Mouse (Mus musculus) CD4-positive naive resting alpha-beta T cell, adult 57 days (primary cell): ENCODE results near the gene Rln3. TPM values are rescaled to one million over a fixed set of nuclear protein-coding genes. Genes with fewer than 3 reads are reported as not detected.

ENCODE experiments used
- total RNA-seq: library from RNA; stranded (reverse); gene quantifications from one replicate; pipeline ENCODE4 v1.2.4, GENCODE M21; 2023

Gene Rln3
- 1.4 TPM for total RNA-seq

GRCm38 (mm10) chr8:84044900-84045299 lies at the start of gene Rln3:
Gene Rln3 (minus strand): TSS chr8:84045000.

GRCm38 (mm10) chr8:84066291-84066930 lies 21.6 kb upstream of the Rln3 start, which contains the start of gene Rfx1:
Gene Rfx1 (plus strand): TSS chr8:84066834.

GRCm38 (mm10) chr8:84065037-84065436 lies 20.2 kb upstream of the Rln3 start, which contains the start of gene Gm10643:
Gene Gm10643 (minus strand): TSS chr8:84065137.

GRCm38 (mm10) chr8:84042066-84042947 lies 2.5 kb downstream of the Rln3 start, which contains the start of gene Il27ra:
Gene Il27ra (minus strand): TSS chr8:84042589.

DNA sequence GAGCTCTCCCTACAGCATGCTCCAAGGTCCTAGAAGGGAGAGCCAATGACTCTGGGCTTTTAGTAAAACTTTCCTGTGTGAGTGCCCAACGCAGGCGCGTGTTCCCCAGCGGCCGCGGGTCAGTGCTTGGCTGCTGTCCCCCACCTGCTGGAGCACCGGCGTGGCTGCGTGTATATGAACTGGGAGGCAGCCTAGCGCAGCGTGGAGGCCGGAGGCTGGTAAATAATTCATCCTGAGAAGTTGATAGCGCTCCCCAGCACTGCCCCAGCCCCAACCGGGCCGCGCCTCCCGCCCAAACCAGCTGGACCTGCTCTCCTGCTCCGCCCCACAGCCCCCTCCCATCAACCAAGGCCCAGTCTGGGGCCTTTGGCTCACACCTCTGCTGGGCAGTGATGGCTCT lies 23.7 kb downstream of the Rln3 start, which contains the start of gene Palm3:
Palm3 (plus strand) TSS at position 376 of the 400 bp plus-strand sequence.

DNA sequence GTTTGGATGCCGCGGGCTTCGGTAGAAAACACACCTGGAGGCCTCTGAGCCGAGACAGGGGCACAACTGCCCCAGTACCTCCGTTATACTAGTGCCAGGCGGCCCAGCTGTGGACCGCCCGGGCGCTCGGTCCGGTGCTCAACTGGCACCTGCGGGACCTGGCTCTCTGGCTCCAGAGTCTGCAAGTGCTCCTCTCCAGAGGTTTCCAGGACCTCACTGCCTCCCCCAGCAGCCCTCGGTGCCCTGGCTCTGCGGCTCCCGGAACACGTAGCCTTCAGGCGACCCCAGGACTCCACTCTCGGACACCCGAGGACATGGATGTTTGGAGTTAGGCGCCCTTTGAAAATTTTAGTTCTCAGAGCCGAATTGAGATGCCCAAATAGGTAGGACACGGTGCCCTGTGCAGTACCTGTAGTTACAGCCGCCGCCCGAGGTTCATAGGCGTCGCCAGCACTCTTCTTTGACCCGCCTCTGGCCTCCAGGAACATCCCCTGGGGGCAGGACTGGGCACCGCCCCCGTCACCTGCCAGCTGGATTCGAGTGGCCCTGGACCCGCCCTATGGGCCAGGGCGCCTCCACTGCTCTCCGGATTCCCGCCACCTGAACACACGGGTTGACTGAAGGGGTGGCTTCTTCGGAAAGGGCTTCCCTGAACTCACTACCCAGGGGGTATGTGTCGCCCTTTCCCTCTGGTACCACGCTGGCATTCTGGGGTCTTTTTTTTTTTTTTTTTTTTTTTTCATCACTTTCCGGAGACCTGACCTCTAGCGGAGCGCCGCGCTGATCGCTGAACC lies 32.9 kb downstream of the Rln3 start, which contains the start of gene 2210011C24Rik:
2210011C24Rik (minus strand) TSS at position 467 of the 794 bp plus-strand sequence.

DNA sequence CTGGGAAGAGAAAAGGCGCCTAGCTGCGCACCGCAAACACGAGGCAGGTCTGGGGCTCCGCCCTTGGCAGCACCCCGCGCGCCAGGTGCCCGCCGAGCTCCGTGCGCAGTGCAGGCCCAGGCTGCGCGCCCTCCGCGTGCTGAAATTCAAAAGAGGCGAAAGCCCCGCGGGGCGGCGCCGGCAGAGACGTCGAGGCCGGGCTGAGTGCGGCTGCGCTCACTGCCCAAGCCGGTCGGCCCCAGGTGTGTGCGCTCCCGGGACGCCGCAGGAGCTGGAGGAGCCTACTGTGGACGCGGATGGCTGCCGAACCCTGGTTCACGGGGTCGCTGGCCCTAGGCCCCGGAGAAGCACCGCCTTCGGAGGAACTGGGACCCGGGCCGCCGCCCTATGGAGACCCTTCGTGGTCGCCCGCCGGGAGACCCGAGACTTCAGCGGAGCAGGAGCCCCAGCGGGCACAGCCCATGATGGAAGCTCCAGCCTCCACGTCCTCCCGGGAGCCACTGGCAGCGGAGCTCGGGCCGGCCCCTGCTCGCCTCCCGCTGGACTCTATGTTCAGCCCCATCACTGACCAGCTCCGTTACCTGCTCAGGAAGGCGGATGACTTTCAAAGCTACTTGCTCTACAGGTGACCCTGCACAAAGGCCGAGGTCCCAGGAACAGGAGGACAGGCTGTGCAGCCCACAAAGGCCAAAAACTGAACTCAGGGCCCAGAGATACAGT lies 43.4 kb downstream of the Rln3 start, which contains the start of gene 1700067K01Rik:
1700067K01Rik (plus strand) TSS at position 222 of the 720 bp plus-strand sequence.

DNA sequence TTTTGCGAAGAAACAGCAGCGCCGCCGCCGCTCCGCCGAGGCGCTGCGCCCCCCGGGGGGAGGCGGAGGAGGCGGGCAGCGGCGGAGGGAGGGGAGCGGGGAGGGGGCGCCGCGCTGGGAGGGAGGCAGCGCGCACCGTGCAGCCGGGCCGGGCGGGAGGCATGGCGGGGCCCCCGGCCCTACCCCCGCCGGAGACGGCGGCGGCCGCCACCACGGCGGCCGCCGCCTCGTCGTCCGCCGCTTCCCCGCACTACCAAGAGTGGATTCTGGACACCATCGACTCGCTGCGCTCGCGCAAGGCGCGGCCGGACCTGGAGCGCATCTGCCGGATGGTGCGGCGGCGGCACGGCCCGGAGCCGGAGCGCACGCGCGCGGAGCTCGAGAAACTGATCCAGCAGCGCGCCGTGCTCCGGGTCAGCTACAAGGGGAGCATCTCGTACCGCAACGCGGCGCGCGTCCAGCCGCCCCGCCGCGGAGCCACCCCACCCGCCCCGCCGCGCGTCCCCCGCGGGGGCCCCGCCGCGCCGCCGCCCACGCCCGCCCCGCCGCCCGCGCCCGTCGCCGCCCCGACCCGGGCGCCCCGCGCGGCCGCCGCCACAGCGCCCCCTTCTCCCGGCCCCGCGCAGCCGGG lies 47.2 kb downstream of the Rln3 start, which contains the start of gene Samd1:
Samd1 (plus strand) TSS at position 162 of the 631 bp plus-strand sequence.

Other genes starting within 250 kb of the Rln3 start
- 70.9 TPM for gene Adgrl1, start 144.9 kb downstream of the Rln3 start, total RNA-seq
- gene Gm10644, start 89.8 kb downstream of the Rln3 start, total RNA-seq = 1.3 TPM
- 5.4 TPM for gene Asf1b, start 89.5 kb downstream of the Rln3 start, total RNA-seq
- 37.8 TPM for gene Prkaca, start 72.0 kb downstream of the Rln3 start, total RNA-seq
- 52.6 TPM for gene Samd1, start 47.3 kb downstream of the Rln3 start, total RNA-seq
- gene 1700067K01Rik, start 43.5 kb downstream of the Rln3 start, total RNA-seq = not detected
- not detected for gene 2210011C24Rik, start 32.8 kb downstream of the Rln3 start, total RNA-seq
- not detected for gene Palm3, start 23.5 kb downstream of the Rln3 start, total RNA-seq
- gene Il27ra, start 2.4 kb downstream of the Rln3 start, total RNA-seq = 280 TPM
- gene Gm10643, start 20.1 kb upstream of the Rln3 start, total RNA-seq = 5.0 TPM
- gene Rfx1, start 21.8 kb upstream of the Rln3 start, total RNA-seq = 124 TPM
- 69.1 TPM for gene Dcaf15, start 59.8 kb upstream of the Rln3 start, total RNA-seq
- 3.8 TPM for gene Podnl1, start 81.0 kb upstream of the Rln3 start, total RNA-seq
- 32.5 TPM for gene Cc2d1a, start 102.9 kb upstream of the Rln3 start, total RNA-seq
- gene 4930432K21Rik, start 103.0 kb upstream of the Rln3 start, total RNA-seq = 2.4 TPM
- gene Nanos3, start 140.2 kb upstream of the Rln3 start, total RNA-seq = not detected
- 32.3 TPM for gene Zswim4, start 192.1 kb upstream of the Rln3 start, total RNA-seq
- gene D8Ertd738e, start 204.7 kb upstream of the Rln3 start, total RNA-seq = 199 TPM
- gene Mri1, start 212.3 kb upstream of the Rln3 start, total RNA-seq = 43.7 TPM
- 16.2 TPM for gene Ccdc130, start 225.4 kb upstream of the Rln3 start, total RNA-seq